Mouse (Mus musculus) small intestine, adult 2 months (tissue): Measurements from ENCODE around the gene Tet2.

Experiments
- CTCF ChIP-seq: fragments of 200-500 bp; IDR thresholded peaks from 2 replicates; pipeline ENCODE4 v1.5.1; 2012; ENCODE audit warnings: low read depth, mild to moderate bottlenecking, control low read depth, inconsistent platforms, low read length, moderate library complexity, mixed read lengths; ENCODE audit not compliant: insufficient replicate concordance, insufficient read length; ENCODE audit errors: extremely low read depth
- POLR2A ChIP-seq: fragments of 200-500 bp; IDR thresholded peaks from 2 replicates; pipeline ENCODE4 v1.6.1; 2012; ENCODE audit warnings: low read depth, mild to moderate bottlenecking, control low read depth, inconsistent platforms, low read length, moderate library complexity

DNA sequence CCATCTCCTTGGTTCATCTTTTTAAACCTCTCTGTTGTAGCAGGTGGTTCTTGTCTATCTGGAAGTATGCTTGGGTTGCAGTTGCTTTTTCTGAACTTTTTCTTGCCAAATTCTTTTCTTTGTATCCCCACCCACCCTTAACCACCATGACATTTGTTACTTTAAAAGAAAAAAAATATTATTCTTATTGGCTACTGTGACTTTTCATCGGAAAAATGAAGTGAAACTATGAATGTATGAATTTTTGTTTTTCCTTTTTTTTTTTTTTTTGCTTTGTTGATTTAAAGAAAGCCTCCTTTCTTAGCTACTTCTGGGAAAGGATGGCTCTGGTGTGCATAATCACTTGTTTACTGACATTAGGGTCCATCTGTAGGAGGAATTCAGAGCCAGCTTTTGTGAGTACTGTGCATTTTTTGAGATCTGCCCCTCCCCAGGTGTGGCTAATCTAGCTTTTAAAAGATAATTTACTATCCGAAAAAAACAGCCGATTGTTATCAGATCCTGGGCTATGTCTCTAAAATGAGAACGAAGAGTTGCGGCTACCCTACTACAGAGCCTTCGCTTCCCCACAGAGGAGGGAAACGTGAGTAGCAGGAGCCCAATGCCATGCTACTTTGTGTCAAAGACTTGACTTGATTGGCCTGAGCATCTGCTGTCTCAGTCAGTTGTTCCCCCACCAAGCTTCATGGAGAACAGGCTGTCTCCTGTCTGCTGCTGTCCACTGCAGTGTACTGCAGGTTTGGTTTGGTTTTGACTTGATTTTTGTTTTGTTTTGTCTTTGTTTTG lies 4.6 kb upstream of the Tet2 start:
- no peak for TF ChIP-seq POLR2A
- TF ChIP-seq CTCF = no peak
